Mouse (Mus musculus): ENCODE results near the gene Lyzl4.
A peak's percentile ranks its signal among the peaks of the same experiment; 100 is the strongest.
"Not testable (repeated sequence)": the region's sequence is repeated elsewhere in the genome, so short reads cannot be mapped to it uniquely, and the experiment has no call there.

Lyzl4 gene

DNA sequence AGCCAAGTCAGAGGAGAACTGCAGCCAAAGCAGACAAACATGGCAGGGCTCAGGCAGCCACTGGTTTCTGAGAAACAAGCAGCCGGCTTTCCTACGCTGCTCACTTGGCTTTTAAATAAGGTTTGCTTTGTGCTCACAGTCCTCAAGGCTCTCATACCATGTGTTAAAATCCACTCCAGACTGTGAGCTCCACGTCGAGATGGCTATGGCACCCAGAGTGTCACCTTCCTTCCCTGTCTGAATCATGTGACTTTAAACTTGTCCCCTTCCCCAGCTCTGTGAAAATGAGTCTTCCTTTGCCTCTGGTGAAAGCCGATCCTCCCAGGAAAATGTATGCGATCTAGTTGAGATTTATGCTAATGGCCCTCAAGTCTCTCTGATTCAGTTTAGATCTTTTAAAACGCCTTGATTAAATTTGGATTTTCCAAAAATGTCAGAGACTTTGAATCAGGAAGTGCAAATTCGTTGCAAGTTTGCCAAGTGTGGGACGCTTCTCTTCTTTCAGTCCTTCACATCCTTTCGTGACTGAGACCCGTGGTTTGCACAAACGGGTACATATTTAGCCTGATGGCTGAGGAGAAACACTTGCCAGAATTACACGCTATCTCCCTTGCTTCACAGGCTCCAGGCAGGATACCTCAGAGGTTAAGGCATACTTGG is 41.6 kb downstream of the Lyzl4 start:
- no peak for DNase-seq

DNA sequence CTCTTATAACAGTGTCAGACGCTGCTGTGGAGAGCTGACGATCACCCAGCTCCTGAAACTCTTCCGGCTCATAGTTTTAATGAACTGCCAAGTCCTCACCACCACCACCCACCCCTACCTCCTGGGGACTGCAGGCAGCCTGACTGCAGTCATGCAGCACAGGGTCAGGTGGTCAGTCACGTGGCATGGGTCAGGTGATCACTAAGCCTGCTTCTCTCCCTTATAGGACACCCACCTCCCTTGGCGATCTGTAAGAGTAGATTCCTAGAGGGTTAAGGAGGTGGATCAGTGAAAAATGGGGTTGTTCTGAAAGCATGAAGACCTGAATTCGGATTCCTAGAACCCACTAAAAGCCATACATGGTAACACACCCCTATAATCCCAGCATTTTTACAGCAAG is 42.3 kb downstream of the Lyzl4 start:
- peak; percentile 27 for DNase-seq

DNA sequence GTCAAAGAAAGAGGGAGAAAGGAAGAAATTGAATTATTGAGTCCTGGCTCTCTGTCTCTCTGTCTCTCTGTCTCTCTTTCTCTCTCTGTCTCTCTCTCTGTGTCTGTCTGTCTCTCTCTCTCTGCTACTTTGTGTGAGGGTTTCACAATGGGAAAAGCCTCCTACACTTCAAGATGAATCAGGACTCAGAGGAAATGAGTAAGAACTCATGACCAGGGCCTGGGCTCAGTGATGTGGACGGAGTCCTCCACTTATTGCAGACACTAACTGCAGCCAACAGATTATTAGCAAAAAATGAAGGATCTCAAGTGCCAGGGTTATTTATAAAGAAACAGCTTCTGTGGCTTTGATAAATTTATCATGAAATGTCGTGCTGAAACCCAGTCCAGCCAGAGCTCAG is 43.8 kb downstream of the Lyzl4 start:
- no peak for DNase-seq

DNA sequence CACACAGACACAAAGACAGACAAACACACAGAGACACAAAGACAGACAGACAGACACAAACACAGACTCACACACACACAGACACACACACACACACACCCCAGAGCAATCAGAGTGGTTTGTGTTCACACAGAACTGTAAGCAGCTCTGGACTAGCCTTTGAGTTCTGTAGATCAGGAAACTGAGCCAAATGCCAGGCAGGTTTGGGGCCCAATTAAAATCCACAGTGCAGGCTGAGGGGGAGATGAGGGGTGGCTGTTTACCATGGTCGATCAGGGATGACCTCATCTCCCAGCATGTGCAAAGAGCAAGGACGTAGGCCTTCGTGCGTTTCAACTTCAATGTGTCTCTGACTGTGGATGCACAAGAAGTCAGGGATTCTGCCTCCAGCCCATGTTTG is 47.1 kb downstream of the Lyzl4 start:
- DNase-seq, result no peak

DNA sequence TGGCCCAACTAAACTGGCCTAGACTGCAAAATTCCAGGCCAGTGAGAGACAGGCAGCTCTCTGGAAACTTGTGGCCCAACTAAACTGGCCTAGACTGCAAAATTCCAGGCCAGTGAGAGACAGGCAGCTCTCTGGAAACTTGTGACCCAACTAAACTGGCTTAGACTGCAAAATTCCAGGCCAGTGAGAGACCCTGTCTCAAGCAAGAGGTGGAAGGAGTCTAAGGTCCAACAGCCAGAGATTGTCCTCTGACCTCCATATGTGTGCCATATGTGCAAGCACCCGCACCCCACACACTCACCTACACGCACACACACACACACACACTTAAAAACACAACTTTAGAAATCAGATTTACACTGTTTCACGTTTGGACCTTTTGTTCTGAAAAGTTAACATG is 48.1 kb downstream of the Lyzl4 start:
- DNase-seq, result not testable (repeated sequence)

DNA sequence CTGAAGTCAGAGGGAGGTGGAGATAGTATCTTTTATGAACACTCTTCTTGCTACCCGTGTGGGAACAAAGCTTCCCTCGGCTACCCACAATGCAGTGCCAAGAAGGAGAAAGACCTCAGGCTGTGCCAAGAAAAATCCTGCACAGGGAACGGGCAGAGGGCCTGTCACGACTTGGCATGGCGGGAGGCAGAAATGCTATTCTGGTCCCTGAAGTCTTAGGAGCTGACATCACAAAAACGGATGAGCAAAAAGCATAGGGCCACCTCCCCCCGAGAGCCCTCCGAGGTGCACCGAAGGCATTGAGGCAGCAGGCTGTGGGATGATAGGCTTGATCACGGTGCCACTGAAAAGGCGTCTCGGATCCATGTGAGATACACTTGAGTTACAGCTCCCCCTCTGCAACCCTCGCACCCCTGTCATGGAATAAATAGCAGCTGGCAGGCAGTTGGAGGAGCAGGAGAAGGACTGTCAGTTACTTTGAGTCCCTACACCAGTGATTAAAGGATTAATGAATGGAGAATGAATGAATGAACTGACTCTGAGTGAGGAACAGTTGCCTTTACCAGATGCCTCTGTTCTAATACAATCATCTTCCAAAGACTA is 48.8 kb downstream of the Lyzl4 start:
- no peak for DNase-seq

DNA sequence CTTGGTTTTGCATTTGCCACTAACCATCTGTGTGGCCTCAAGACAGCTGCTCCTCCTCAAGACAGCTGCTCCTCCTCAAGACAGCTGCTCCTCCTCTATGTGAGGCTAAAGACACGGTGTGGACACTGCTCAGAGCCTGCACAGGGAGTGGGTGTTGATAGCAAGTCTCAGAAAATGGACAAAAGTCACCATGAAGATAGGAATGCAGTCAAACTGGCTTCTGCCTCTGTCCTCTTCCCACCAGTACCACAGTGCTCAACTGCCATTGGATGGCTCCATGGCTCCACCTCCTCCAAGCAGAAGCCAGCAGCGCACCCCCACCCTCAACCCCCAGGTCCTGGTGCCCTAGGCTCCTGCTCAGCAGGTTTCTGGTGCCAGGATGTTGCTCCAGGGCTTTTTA is 52.4 kb downstream of the Lyzl4 start:
- peak; percentile 26 for DNase-seq

DNA sequence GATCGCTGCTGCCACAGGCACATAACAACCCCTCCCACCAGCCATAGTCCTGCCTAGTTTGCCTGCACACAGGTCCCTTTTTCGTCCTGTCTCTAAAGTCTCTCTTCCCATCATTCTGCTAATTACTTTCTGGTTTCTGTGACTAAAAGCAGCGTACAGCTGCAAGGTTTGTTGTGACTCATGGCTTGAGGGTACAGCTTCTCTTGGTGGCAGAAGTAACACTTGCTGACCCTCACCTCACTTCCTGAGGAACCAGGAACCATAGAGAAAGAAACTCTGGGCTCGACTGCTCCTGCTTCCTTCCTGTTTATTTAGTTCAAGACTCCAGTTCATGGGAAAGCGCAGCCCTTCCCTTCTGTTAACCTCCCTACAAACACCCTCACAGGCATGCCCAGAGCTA is 67.5 kb downstream of the Lyzl4 start:
- DNase-seq, result no peak

DNA sequence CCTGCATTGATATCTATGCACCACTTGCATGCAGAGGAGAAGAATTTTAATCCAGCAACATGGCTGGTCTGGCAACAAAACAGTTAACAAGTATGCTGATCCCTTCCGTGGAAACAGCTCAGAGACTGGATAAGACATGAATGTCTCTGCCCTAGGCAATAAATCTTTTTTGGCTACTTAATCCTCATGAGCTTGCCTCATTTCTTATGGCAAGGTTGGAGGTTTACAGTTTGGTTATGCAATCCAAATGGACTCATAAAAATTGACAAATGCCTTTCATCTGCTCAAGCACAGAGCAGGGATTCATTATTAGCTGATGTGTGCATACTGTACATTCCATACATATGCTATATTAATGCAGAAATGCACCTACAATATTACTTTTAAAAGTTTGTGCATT is 73.4 kb downstream of the Lyzl4 start:
- no peak for DNase-seq

DNA sequence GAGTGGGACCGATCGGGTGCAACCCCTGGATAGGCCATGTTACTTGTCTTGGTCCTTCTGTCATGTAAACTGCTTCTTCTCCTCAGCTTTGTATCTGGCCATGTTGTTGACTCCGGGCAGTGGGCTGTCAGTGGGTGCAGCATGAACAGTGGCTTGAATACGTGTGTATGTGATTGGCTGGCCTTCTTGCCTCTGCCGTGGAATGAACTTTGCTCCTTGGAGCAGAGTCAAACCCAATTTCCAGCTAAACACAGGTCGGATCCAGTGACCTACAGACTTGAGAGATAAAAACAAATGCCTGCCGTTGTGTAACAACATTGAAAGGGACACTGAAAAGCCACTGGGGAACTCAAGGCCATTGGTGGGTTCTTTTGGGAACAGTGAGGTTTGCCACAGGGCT is 75.5 kb downstream of the Lyzl4 start:
- DNase-seq, result no peak

DNA sequence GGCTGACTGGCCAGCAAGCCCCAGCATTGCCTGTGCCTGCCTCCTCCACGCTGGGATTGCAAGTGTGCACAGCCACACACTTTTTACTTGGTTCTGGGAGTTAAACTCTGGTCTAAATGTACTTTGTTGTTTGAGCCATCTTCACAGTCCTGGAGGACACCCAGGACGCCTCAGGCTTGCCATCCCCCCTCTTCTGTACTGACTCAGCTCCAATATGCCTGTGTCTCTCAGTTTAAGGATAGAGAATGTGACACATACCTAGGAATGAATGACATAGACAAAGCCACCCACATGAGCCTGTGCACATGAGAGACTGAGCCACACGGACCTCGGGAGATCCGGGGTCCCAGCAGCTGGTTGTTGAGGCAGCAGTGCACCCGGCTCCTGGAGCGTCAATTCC is 78.6 kb downstream of the Lyzl4 start:
- DNase-seq, result no peak

DNA sequence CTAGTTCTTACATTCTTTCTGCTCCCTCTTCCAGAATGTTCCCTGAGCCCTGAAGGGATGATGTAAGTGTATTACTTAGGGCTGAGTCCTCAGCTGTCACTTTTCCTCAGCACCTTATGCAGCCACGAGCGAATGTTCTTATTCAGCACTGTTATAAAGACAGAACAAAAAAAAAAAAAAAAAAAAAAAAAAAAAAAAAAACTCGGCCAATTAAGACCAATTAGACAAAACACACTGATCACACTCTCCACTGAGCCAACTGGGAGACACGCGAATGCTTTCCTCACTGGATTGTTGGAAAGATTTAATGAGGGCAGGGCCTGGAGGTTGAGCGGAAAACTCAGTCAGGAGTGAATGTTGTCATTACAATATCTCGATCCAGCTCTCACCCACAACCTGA is 81.4 kb downstream of the Lyzl4 start:
- no peak for DNase-seq

DNA sequence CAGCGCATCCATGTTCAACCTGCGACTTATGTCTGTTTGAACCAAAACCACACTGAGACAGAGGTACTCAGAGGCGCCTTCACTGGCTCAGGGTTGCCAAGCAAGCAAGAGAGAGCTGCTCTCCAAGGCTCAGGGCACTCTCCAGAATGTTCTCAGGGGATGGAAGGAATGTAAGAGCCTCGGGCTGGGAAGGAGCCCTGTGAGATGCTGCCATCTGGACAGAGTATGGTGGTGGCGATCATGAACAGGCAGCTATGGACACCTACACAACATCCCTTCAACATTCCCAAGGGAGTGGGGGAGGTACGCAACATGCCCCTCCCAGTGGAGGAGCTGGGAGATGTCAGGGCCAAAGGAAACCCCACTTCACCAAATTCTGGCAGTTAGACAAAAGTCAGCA is 83.7 kb downstream of the Lyzl4 start:
- no peak for DNase-seq

DNA sequence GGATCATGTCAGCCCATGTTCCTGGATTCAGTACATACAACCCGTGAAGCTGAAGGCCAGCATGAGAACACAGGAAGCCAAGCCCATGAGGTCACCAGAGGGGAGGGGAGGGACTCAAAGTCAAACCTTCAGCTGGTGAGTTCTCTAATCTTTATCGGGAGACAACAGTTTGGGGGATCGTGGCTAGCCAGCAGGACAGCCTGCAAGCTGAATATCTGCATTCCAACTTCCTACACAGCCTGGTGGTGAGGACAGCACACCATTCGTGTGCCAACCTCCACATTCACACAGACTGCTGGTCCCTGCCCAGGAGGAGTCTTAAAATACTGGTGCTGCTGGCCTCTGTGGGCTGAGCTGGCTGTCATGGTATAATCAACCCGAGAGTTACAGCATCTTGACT is 85.0 kb downstream of the Lyzl4 start:
- peak; percentile 21 for DNase-seq

DNA sequence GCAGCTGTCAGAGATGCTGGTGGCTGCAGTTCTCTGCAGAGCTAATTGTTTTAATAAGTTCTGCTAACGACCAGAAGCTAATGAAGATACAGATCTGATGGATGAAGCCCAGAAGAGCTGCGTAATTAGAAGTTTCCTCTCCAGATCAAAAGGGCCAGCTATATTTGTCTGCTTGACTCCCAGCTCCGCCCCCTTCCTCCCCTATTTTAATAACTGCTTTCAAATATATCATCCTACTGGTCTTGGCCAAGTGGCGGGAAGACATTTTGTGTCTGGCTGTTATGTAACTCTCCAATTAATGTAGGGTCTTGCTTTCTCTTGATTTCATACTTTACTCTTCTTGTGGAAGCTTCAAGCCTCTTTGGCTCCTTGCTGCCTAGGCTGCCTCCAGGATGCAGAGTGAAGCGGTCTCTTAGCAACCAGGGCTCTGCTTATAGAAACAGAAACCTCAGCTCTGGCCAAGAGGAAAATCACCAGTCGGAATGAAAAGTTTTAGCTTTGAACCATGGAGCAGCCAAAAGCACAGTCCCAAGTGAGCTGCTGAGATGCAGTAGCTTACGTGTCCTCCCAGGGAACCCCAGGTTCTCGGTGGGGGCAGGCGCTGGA is 86.4 kb downstream of the Lyzl4 start:
- DNase-seq, result peak; percentile 63

DNA sequence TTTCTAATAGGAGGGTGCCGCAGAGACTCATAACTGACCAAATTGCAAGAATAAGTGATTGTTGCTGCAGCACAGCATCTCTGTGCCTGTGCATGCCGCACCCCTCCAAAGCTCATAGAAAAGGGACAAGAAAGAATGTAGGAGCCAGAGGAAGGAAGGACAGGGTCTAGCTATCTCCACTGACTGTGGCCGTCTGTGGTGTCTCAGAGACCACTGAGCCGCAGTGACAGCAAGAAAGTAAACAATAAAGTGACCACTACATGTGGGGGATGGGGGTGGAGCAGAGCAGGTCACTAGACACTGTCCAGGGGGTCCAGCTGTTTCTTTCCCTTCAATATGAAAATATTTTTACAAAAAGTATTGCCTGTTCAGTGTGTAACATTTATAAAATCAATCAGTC is 88.3 kb downstream of the Lyzl4 start:
- no peak for DNase-seq

DNA sequence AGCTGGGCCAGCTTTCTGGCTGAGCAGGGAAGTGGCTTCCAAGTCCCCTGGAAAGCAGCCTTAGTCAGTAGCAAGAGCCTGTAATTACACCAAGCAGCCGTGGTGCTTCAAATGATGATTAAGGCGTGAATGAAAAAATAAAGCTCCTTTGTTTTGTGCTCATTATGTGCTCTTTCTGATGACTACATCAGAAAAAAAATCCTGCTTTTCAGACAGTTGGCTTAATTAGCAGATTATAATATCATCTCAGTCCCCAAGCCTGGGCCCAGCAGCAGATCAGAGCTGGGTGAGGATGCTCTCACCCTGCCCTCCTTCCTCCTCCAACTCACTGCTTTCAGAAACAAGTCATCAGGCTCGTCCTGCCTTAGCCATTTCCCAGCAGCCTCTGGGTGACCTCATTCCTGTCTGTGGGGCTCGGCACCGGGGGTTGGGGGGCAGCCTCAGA is 91.5 kb downstream of the Lyzl4 start:
- no peak for DNase-seq

DNA sequence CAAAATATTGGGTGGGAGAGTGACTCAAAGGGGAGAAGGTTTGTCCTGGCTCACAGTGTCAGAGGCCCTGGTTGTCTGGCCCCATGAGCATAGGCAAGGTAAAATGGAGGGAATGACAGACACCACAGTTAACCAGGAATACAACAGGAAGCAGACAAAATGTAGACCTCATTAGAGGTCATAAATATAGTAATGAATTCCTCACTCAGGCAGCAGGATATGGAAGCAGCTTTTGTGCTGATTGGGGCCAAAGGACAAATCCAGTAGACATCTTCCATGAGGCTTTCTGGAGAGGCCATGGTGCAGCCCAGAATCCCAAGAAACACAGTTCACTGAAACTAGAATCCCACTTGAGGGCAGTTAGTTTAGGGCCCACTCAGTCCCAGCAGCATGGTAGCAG is 92.5 kb downstream of the Lyzl4 start:
- DNase-seq, result no peak

DNA sequence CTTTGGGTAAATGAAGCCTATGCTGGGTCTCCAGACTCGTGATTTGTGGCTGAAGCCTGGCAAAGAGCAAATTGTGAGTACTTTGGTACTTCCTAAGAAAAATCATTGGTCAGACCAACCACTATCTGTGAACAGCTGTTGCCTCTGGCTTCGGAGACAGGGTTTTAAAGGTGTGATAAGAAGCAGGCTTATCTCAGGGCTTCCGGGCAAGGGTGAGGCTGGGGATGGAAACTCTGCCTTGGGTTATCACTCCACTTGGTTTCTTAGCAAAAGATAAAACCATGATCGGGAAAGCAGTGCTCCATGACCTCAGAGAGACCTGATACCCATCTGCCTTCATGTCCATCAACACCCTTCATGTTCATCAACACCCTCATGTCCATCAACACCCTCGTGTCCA is 92.9 kb downstream of the Lyzl4 start:
- DNase-seq, result no peak

DNA sequence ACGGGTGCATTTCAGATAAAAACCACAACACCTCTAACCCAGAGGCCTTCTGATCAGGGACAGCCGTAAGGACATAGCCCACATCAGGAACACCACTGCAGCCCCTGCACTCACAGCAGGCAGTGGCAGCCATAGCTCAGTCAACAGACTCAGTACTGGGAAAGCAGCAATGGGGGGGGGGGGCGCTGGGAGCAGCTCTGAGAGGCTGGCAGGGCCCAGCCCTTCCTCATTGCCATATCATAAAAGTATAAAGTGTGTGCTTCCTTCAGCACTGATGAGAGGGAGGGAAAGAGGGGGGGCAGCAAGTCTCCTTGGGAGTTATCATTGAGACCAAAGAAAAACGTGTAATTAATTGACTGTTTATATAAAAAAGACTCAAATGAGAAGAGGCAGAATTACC is 94.5 kb downstream of the Lyzl4 start:
- no peak for DNase-seq

DNA sequence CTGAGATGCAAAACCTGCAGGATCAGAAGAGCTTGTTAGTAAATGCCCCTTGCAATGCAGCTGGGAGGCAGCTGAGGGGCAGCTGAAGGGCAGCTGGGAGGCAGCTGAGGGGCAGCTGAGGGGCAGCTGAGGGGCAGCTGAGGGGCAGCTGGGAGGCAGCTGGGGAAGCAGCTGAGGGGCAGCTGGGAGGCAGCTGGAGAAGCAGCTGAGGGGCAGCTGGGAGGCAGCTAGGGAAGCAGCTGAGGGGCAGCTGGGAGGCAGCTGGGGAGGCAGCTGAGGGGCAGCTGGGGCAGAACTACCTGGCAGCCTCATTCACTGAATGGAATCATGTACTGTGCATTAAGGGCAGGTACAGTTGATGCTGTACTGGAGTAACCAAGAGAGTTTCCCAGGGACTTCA is 100.4 kb downstream of the Lyzl4 start:
- peak; percentile 30 for DNase-seq

DNA sequence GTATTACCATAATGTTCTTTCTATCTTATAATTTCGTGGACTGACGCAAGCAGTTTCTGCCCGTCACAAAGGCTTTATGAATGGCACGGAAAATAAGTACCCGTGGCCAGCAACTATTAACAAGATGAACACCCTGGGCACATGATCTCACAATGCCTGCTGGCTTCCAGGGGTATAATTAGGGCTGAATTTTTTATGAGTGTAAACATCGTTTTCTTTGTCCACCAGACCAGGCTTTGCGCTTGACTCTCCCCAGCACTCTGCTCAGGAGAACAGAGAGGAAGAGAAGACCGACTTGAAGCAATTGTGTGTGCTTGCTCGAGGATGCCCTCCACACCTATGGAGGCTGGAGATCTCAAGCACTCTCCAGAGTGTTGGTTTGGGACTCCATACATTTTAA is 109.3 kb downstream of the Lyzl4 start:
- DNase-seq, result no peak

DNA sequence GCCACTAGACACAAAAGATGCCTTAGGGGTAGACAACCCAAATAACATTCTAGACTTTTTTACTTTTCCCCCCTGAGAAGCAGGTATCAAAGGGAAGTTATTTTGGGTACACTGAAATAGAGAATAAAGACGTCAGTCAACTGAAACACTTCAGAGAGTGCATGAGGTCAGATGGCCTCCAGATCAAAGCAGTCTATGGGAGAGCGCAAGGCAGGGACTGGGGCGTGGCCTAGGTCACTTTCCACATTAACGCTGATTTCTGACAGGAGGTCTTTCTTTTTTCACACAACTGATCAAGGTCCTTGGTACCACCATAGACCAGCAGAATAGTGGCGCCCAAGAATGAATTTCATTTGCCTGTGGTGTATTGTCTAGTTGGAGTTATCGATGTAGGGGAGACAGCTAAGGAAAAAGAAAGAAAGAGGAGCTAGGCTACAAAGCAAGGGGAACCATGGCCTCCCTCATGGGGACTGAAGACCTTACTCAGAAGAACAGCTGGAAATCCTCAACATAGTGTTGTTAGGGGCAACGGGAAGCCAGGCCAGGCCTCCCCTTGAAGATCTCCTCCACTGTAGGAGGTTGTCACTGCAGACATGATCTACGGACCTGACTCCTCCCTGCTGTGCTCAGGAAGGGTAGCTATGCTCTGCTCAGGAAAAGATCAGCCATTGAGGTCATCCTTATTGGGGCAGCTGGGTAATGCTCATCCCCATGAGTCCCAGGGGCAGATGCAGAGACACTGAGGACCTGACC is 113.1 kb downstream of the Lyzl4 start:
- DNase-seq, result peak; percentile 41
